Mouse (Mus musculus): ENCODE data around the gene Prss2.

DNA sequence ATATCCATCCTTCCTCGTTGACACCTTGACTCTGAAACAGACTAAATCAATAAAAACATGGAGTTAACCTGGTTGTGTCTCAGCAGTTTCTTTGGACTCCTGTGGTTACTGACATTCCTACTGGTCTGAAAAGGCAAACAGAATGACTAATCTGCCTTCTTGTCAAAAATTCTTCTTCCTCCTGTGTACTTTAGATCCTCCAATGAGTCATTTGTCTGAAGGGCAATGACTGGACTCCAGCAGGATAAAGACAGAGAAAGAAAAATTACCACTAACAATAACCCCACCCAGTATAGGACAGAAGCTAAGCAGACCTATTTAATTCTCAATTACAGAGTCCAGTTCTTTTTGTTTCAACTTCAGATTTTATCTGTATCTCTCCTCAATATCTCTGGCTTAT lies 26.7 kb downstream of the Prss2 start:
- TF ChIP-seq GATA1 (IDR thresholded peaks at IDR 0.05; ENCODE audit: borderline replicate concordance, low read length), result no peak
- no peak for TF ChIP-seq FLI1 (IDR thresholded peaks at IDR 0.05; ENCODE audit: low read length)
